Mouse (Mus musculus) A20 (cell line): Measurements from ENCODE around the gene Syngr3.
"Not testable (repeated sequence)": the region's sequence is repeated elsewhere in the genome, so short reads cannot be mapped to it uniquely, and the experiment has no call there.

ENCODE experiments used
- DNase-seq: peaks from one replicate; pipeline ENCODE4 v3.0.0-alpha.2; 2011; ENCODE audit warnings: low read depth, low spot score

Syngr3 gene

GRCm38 (mm10) chr17:24719494-24720222, 29.9 kb upstream of the Syngr3 start:
- peak; percentile 98 for DNase-seq

- DNase-seq = not testable (repeated sequence)
Measured at GRCm38 (mm10) chr17:24718938-24719337, 29.2 kb upstream of the Syngr3 start.

- no peak for DNase-seq
Measured at GRCm38 (mm10) chr17:24717943-24718342, 28.2 kb upstream of the Syngr3 start, which contains the start of the genes Rnf151 and Rps2. TSS of gene Rnf151 (minus strand) at chr17:24718063. TSS of gene Rps2 (plus strand) at chr17:24718116.

GRCm38 (mm10) chr17:24716166-24716682, 26.5 kb upstream of the Syngr3 start:
- no peak for DNase-seq

GRCm38 (mm10) chr17:24715556-24715955, 25.8 kb upstream of the Syngr3 start:
- DNase-seq = no peak

GRCm38 (mm10) chr17:24708646-24709045, 18.9 kb upstream of the Syngr3 start:
- peak; percentile 58 for DNase-seq

- DNase-seq = peak; percentile 33
Measured at GRCm38 (mm10) chr17:24707801-24708425, 18.2 kb upstream of the Syngr3 start.

GRCm38 (mm10) chr17:24706982-24707800, 17.4 kb upstream of the Syngr3 start, which contains the start of gene Tbl3:
TSS of gene Tbl3 (minus strand) at chr17:24707660.
- DNase-seq = peak; percentile 92

GRCm38 (mm10) chr17:24705821-24706220, 16.1 kb upstream of the Syngr3 start:
- no peak for DNase-seq

- no peak for DNase-seq
Measured at GRCm38 (mm10) chr17:24701251-24701650, 11.5 kb upstream of the Syngr3 start.

- no peak for DNase-seq
Measured at GRCm38 (mm10) chr17:24699473-24699872, 9.7 kb upstream of the Syngr3 start.

GRCm38 (mm10) chr17:24698715-24699114, 9.0 kb upstream of the Syngr3 start:
- DNase-seq = no peak

- DNase-seq = no peak
Measured at GRCm38 (mm10) chr17:24697985-24698384, 8.2 kb upstream of the Syngr3 start.

- peak; percentile 89 for DNase-seq
Measured at GRCm38 (mm10) chr17:24696011-24696697, 6.4 kb upstream of the Syngr3 start, which contains the start of the genes Gfer and Noxo1. TSS of gene Gfer (minus strand) at chr17:24696156. TSS of gene Noxo1 (plus strand) at chr17:24696234.

GRCm38 (mm10) chr17:24695326-24696010, 5.7 kb upstream of the Syngr3 start:
- DNase-seq = no peak

- no peak for DNase-seq
Measured at GRCm38 (mm10) chr17:24692385-24692784, 2.6 kb upstream of the Syngr3 start.

- no peak for DNase-seq
Measured at GRCm38 (mm10) chr17:24687599-24687998, 2.2 kb downstream of the Syngr3 start.

GRCm38 (mm10) chr17:24687146-24687595, 2.6 kb downstream of the Syngr3 start:
- peak; percentile 40 for DNase-seq

- DNase-seq = peak; percentile 40
Measured at GRCm38 (mm10) chr17:24686514-24686913, 3.2 kb downstream of the Syngr3 start.

GRCm38 (mm10) chr17:24677500-24678080, 12.2 kb downstream of the Syngr3 start:
- DNase-seq = no peak
